Mouse (Mus musculus): ENCODE data around the gene Cdkn2c.
A peak's percentile ranks its signal among the peaks of the same experiment; 100 is the strongest.
"Not testable (repeated sequence)": the region's sequence is repeated elsewhere in the genome, so short reads cannot be mapped to it uniquely, and the experiment has no call there.

The Cdkn2c gene

DNA sequence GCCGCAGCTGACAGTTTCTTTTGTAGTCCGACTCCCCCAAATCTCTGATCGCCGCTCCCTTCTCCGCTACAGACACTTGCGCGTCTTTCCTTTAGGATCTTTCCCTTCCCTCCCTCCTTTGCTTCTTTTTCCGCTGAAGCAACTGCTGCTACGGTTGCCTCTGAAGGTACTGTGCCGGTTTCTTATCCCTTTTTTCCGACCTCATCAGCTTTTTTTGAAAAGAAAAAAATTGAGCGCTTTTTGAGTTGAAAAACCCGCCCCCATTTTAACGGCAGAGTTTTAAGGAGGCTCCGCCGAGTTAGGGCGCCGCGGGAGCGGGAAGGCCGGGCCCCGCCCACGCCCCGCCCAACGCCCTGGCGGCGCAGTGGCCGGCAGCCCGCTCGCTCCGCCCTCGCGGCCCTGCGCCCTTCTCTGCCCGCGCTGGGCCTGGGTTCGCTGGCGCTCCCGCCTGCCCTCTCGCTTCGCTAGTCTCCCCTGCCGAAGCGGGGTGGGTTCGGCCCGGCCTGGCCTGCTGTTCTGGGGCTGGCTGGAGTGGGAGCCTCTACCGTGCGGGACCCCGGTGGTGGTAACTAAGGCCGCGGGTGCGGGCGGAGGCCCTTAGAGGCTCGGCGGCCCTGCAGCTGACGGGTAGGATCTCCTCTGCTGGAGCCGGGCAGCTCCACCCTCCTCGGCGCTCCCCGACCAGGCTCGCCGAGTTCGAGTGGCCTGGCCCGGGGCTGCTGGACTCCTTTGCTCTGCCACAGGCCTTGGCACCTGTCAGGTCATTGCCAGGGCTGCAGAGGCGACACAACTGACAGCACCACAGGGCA, at the start of gene Cdkn2c:
TSS of gene Cdkn2c (minus strand) at position 729 of the 809 bp plus-strand sequence.
- peak; percentile 88 for DNase-seq

DNA sequence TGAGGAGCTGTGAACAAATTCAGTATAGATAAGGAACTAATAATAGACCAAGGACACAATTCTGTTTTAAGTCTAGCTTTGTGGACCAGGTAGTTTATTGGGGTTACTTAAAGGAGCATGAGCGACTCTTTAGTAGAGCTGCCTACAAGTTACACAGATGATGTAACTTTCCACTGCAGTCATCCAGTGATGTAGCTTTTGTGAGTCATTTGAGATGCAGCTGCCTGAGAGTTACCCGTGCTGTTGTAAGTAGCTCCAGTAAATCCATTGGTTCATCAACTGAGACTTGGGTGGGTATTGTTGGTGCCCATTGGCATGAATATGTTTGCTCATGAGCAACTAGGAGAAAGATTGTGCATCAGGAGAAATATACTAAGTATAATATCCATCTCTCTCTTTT, 38.4 kb upstream of the Cdkn2c start:
- no peak for DNase-seq

DNA sequence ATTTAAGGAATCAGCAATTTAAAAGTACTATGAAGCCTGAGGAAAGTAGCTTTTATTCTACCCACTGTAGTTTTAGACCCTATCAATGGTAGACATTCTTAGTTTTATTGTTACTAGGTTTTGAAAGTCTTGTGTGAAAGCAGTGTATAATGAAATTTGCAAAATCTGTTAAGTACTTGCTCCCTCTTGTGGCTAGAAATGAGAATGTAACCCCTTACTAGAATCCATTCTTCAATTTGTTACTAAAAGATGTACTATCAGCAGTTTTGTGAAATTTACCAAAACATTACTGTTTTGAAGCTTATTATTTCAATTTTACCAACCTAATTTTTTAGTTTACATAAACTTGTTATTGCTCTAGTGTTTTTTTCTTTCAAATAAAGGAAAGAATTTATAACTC, 36.6 kb upstream of the Cdkn2c start:
- no peak for DNase-seq

DNA sequence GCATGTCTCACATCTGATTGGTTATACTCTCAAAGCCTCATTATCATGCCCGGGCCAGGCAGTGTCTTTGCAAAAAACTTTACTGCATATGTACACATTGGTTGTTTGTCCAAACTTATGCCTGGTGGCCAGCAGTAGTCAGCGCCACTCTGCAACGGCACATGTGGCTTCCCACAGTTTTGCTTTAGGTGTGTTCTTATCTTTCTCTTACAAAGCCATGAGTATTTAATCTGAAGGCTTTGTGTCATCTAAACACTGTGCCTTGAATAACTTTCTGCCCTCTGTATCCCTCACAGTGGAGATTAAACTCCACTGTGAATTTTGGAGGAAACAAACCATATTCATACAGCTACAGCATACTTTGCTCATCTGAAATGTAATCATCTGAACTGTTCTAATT, 33.7 kb upstream of the Cdkn2c start:
- DNase-seq, result not testable (repeated sequence)

DNA sequence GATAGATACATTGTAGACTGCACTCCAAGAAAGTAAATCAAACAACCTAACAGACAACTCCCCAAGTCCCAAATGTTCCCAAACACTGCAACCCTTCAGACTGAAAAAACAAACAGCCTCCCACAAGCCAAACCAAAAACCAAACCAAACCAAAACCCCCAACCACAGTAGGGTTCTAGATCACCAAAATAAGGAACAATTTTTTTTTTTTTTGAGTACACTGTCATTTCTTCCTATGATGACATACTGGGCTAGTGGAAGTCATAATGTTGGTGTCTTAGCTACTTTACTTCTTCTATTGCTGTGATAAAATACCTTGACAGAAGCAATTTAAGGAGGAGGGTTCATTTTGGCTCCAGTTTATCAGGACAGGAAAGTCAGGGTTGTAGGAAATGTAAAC, 25.7 kb upstream of the Cdkn2c start:
- no peak for DNase-seq

DNA sequence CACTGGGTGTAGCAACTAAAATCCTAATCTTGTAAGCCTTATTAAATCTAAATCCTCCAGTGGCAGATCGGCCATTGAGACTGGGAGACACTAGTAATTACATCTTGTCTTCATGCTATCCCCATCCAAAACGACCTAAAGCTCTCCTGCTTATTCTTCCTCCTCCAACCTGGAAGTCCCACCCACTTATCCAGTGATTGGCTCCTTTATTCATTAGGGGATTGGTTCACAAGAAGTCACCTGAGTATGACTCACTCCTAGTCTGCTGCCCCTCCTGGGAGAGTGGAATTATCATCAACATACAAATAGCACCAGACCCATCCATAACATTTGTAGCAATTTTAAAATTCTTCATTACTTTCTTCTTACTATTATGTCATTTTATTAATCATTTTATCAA, 16.6 kb upstream of the Cdkn2c start:
- DNase-seq, result no peak

DNA sequence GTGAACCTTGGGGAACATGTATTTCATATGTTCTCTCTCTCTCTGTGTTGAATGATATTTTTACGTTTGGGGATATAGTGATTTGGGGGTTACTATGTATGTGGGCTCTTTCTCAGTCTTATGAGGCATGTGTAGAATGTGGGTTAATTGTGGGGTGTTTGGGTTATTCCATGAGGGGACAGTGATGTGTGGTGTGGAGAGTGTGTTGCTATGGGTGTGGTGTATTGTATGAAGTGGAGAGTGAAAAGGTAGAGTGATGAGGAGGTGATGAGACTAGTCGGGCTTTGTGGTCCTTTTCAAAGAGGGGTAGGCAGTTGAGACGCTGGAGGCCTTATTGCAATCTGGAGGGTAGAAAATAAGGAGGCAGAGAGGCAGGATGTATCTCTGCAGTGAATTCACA, 10.2 kb upstream of the Cdkn2c start:
- DNase-seq, result no peak

DNA sequence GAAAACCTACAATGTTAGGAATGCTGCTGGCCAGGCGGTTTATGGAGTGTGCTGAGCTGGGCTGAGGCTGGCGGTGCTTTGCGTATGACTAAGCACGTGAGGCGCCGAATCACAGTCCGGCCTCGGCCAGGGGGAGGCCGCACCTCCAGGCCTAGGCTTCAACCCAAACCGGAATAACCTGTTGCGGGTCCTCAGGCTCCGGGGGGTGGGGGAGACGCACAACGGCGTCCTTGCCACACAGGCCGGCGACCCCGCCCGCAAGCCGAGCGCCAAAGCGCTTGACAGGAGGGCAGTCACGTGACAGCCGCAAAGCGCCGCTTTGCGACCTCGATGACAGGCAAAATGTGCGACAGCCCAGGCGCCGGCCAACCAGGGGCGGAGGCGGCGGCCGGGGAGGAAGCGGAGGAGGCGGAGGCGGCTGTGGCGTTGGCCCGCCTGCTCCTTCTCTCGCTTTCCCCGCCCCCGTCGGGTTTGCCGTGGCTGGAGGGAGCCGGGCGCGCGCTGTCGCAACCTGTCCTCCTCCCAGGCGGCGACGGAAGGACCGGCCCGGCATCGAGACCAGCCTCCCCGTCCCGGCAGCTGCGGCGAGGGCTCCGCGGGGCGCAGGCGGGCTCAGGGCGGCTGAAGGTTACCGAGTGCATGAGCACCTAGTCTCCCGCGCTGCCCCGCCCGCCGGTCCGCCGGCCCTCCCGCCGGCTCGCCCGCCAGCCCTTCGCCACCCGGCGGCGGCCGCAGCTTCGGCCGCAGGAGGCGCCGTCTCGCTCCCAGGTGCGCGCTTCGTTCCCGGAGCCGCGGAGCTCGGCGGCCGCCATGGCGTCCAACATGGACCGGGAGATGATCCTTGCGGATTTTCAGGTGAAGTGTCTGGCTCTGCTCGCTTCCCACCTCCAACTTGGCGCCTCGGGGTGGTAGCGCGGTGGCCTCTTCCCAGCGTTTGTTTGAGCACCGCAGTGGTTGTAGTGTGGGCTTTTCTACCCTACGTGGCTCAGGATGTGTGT, 9.5 kb upstream of the Cdkn2c start, which contains the start of gene Faf1:
TSS of gene Faf1 (plus strand) at position 371 of the 998 bp plus-strand sequence.
- peak; percentile 98 for DNase-seq

DNA sequence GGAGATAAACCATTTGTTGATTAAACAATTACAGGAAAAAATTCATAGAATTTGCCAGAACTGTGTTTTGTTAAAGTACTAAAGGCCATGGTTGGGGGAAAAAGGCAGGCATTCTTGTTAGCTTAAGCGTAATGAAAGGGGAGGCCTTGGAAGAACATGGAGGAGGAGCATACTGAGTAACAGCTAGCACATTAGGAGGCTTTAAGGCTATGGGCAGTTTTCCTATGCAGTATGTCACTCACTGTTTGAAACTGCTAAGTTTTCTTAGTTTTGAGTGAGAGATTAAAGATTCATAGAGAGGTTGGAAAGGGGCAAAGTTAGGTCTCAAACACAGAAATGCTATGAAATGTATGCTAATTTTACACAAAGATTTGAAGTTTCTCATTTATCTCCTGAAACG, 7.1 kb upstream of the Cdkn2c start:
- DNase-seq, result no peak

DNA sequence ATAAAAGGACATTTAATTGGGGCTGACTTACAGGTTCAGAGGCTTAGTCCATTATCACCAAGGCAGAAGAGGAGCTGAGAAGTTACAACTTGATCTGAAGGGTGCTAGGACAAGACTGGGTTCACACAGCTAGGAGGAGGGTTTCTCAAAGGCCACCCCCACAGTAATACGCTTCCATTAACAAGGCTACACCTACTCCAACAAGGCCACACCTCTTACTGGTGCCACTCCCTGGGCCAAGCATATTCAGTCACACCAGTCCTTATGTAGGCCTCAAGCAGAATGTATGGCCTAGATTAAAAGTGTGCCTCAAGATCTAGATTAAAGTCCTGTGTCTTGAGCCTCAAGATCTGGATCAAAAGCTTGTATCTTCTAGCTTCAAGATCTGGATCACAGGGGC, 5.0 kb upstream of the Cdkn2c start:
- no peak for DNase-seq

DNA sequence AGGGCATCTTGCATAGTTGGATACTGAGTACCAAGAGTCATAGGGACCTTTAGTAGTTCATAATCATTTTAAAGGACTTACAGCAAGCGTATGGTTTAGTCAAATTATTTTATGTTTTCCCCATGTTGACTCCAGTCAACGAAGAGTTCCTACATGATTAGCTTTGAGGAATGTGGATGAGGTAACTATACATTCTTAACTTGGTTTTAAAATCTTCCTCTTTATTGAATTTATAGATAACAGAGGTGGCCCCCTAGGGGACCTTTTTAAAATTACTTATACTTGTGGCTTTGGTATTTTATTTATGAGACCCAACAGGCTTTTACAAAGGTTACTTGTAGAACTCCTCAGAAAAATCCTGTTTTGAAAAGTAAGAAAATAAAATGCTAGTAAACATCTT, 3.2 kb upstream of the Cdkn2c start:
- DNase-seq, result no peak

DNA sequence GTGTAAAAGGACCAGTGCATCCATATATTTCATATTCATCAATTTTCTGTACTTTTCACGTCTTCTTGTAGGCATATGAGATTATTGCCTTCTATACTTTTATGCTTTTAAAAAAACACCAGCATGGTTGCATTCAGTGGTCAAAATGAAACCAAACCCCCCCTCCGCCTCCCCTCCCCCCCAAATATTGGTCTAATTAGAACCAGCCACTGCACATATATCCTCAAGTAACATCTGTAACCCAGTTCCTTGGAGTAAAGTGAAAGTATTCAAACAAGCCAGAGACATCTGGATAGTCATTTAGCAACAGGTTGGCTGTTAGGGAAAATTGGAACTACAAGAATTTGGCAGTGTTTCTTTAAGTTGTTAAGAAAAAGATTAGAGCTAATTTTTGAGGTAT, 529 bp upstream of the Cdkn2c start:
- DNase-seq, result no peak

DNA sequence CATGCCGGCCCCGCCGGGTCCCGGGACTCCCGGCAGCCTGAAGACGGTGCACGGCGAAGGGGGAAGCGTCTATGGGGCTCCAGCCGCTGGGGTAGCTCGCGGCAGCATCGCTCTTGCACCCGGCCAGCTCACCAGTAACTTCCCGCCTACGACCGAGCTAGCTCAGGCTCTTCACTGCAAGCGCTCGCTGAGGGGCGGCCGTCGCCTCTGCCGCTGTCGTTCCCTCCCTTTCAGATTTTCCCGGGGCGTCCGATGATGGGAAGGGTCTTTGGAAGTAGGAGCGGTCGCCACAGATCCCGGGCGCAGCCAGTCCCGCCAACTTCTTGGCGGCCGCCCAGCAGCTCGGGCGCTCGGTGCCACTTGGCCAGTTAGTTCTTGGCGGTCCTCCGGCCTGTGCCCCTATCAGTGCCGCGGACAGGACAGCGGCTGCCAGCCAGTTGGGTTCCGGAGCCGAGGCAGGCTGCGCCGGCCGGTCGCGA, 968 bp downstream of the Cdkn2c start:
- peak; percentile 51 for DNase-seq

DNA sequence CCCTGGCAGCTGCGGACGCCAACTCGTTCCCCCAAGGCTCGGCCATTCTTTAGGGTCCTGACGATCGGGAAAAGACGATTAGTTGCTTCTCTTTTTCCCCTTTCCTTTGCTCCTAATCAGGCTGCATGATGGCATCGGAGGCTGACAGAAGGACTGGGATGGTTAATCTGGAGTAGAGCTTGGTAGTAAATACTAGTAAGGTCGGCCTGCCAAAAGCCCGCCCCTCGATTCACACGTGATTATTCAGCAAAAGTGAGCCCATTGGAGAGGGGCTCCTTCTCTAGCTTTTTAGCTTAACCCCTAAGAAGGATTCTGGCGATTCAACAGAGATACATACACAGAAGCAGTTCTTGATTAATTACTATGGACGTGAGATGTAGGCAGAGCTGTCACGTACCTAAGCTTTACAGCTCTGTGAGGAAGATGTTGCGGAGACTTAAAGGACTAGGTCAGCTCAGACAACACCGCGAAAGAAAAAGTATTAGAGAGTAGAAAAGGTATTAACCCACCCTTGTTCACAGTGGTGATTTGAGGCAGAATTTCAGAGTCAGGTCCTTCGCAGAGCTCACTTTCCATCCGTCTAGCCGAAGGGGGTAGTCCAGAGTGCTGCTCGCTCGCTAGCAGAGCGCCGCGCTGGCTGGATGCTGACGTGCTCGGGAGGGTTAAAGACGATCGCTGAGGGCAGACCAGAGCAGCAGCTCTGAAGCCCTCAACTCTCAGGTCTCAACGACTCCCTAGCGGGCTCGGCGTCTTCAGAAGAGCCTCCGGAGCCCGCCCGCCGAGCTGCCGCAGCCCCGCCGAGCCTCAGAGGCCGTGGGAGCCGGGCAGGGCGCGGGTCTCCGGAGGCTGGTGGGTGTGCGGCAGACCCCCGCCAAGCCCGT, 1.6 kb downstream of the Cdkn2c start:
- DNase-seq, result peak; percentile 73

DNA sequence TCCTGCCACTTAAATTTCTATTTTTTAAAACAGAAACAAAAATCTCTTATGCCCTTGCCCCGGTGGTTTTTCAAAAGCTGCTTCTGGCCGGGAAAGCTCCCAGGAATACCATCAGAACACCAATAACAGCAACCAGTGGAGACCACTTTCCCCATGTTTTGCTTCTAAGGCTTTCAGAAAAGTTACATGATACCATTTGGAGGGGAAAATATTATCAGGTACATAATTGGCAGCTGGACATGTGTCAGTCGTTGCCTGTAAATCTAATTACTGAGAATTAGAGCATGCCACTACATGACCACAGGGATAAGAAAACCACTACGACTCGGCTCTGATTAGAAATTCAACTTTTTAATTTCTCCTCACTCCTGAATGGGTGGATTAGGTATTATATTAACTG, 2.9 kb downstream of the Cdkn2c start:
- DNase-seq, result no peak

DNA sequence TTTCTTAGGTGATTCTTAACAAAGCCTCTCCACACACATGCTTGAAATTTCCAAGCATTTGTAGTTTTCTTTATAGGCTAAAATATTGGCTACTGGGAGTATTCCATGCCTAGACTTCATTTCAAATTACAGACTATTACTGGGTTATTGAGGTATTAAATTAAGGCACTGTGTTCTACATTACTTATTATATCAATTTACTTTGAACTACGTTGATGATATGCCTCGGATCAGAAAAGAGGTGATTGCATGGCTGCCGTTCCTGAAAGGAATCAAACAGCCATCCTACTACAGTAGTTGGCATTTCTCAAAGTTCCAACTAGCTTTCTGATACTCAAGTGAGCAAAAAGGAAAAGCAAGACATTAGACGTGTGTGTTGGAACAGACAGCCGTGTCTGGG, 4.7 kb downstream of the Cdkn2c start:
- DNase-seq, result no peak

DNA sequence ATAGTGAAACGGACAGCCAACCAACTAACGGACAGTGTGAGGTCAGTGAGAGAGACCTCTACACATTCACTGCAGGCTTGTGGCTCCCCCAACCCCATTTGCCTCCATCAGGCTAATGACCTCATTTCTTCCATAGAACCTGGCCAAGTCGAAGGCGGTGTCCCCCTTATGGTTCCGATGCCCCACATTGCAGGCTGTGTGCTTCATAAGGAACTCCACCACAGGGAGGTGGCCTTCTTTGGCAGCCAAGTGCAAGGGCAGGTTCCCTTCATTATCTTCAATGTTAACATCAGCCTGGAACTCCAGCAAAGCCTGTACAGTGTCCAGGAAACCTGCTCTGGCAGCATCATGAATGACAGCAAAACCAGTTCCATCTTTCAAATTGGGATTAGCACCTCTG, 5.8 kb downstream of the Cdkn2c start:
- no peak for DNase-seq

DNA sequence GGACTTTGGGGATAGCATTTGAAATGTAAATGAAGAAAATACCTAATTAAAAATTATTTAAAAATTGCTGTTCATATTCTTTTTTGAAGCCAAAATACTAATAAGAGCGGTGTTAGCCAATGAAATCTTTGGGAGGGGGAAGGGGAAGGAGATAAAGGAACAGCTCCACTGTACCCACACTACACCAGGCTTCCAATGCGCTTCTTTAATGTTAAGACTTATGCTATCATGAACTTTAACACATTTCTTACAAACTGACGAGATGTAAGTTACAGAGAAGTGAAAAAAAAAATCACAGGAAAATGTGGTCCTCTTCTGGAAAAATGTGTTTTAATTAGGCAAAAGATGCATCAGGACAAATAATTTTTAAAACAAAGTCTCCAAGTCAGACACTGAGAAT, 6.4 kb downstream of the Cdkn2c start:
- DNase-seq, result no peak

DNA sequence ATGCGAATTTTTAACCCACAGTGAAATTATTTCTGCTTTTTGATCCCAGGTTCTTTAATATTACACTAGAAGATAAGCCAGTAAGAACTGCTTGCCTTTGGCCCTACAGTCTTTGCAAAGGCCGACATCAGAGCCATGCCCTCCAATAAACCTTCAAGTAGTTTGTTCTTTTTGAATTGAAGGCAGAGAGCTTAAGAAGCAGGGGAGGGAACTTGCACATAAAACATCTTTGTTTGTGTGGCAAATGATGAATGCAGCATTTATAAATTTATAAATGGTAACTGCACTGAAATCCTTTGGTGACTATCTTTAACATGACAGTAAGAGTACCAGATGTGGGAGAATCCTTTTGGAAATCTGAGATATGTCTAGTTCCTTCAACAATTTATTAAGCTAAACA, 7.4 kb downstream of the Cdkn2c start:
- DNase-seq, result no peak

DNA sequence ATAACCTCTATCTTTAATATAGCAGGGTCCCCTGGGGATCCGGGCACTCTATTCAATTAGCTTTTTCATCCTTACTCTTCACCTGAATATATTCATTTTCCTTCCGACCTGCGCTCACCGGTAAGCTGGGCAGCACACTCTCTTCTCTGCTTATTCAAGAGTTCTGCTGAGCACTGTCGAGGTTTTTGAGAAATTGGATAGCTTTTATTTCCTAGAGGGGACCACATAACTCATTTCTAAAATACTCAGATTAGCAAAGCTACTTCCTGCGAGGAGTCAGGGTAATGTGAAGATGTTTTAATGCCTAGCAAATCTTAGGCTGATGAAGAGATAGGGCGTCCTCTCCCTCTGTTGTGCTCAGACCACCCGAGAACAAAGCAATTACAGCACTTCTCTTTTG, 8.2 kb downstream of the Cdkn2c start:
- DNase-seq, result no peak

DNA sequence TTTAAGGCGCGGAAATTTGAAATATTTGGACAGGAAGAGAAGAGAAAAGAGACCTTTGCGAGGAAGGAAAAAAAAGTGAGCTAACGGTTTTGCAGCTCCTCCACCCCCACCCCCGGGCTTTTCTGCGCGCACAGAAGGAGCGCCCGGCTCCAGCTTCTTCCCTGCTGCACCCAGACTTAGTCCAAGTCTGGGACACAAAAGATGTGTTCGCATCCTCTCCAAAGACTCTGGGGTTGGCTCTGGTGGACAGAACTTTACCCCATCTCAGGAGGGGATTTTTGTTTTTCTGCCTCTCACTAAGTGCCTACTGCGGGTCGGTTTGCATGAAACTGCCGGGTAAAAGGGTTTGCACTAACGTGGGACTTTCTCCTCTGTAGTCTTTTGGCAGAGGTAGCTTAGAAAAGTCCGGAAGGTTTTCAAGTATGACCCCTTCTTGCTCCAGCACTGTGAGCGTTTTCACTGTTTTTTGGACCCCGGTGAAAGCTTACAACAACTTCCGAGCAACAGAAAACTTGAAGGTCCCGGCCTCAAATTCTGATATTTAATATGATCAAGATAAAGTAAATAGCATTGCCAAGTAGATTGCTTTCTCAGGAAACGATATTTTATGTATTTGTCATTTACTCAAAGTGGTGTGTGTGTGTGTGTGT, 9.0 kb downstream of the Cdkn2c start:
- no peak for DNase-seq

Measured in lung, postnatal 14 days (tissue).